Mouse (Mus musculus) heart, embryonic 13.5 days (tissue): ENCODE measurements around the gene Lzts2. TPM values are rescaled to one million over a fixed set of nuclear protein-coding genes. Genes with fewer than 3 reads are reported as not detected.

ENCODE experiments used
- ATAC-seq: fragments of 200-750 bp; cut with Nextera tagmentation; 2 replicates; pipeline ENCODE4 v1.8.0; 2017; ENCODE audit warnings: moderate TSS enrichment; ENCODE audit not compliant: insufficient number of reproducible peaks, low FRiP score, low TSS enrichment; ENCODE audit errors: extremely low read depth
- H3K27ac ChIP-seq: fragments of 300-500 bp; sonication (generic); replicated peaks from 2 replicates; pipeline ENCODE4 v1.5.1; 2015; ENCODE audit warnings: moderate library complexity, mild to moderate bottlenecking, inconsistent platforms
- H3K27me3 ChIP-seq: fragments of 300-500 bp; sonication (generic); replicated peaks from 2 replicates; pipeline ENCODE4 v1.6.1; 2015; ENCODE audit warnings: mild to moderate bottlenecking, inconsistent platforms
- H3K36me3 ChIP-seq: fragments of 300-500 bp; sonication (generic); 2 replicates; pipeline ENCODE4 v1.6.1; 2015; ENCODE audit warnings: mild to moderate bottlenecking, inconsistent platforms
- H3K4me1 ChIP-seq: fragments of 300-500 bp; sonication (generic); 2 replicates; pipeline ENCODE4 v1.6.1; 2015; ENCODE audit warnings: inconsistent platforms
- H3K4me2 ChIP-seq: fragments of 300-500 bp; sonication (generic); 2 replicates; pipeline ENCODE4 v1.6.1; 2015; ENCODE audit warnings: inconsistent platforms, mild to moderate bottlenecking, moderate library complexity
- H3K4me3 ChIP-seq: fragments of 300-500 bp; sonication (generic); 2 replicates; pipeline ENCODE4 v1.5.1; 2015; ENCODE audit warnings: moderate library complexity, mild to moderate bottlenecking, inconsistent platforms
- H3K9ac ChIP-seq: fragments of 300-500 bp; sonication (generic); 2 replicates; pipeline ENCODE4 v1.6.1; 2015; ENCODE audit warnings: inconsistent platforms, mild to moderate bottlenecking, moderate library complexity
- H3K9me3 ChIP-seq: fragments of 300-500 bp; sonication (generic); 2 replicates; pipeline ENCODE4 v1.6.1; 2016; ENCODE audit warnings: inconsistent platforms
- WGBS: fragments of 180-500 bp; shearing (Covaris S2); methylation state at CpG from one replicate; pipeline ENCODE4 v1.1.7; 2015; ENCODE audit warnings: mixed read lengths; 5-methylcytosine and 5-hydroxymethylcytosine counted together
- polyA plus RNA-seq: library from polyadenylated mRNA; unstranded; fragments of >200 nt; fragmentation: Nextera tagmentation; extraction: Ambion mirVana; gene quantifications from 2 replicates; pipeline ENCODE4 v1.2.1, GENCODE M21; 2015

The Lzts2 gene
- polyA plus RNA-seq, 1 experiment from 2014 or later, result 39.9 TPM

- Histone ChIP-seq H3K27ac (peak overlapping the region; percentile 95), H3K4me1 (peaks cover 59% of the 10 kb centered on the region), H3K4me2 (peak overlapping the region; percentile 97), H3K9ac (peak overlapping the region; percentile 92), H3K9me3 (no peaks in the 10 kb centered on the region), H3K27me3 (peaks cover 64% of the 10 kb centered on the region), H3K36me3 (no peaks in the 10 kb centered on the region), H3K4me3 (peak overlapping the region; percentile 70)
- ATAC-seq, result 0 out of 2 replicates have a peak, but pooled peaks have one; percentile 9
- under 1% methylated on average over 32 of the region's 32 CpGs for WGBS
Measured at GRCm38 (mm10) chr19:45075323-45076035, 61.3 kb downstream of the Lzts2 start.

GRCm38 (mm10) chr19:45076036-45076575 lies 61.9 kb downstream of the Lzts2 start:
- peak overlapping the region; percentile 92 for H3K9ac ChIP-seq
- 0 out of 2 replicates have a peak overlapping the region, but pooled peaks have one; percentile 95 for H3K27ac ChIP-seq
- peaks cover 65% of the 10 kb centered on the region for H3K4me1 ChIP-seq

More at GRCm38 (mm10) chr19:45076036-45076575, 61.9 kb downstream of the Lzts2 start:
- Histone ChIP-seq H3K9me3 (no peaks in the 10 kb centered on the region), H3K36me3 (no peaks in the 10 kb centered on the region), H3K27me3 (peaks cover 64% of the 10 kb centered on the region), H3K4me2 (peak overlapping the region; percentile 97), H3K4me3 (peak overlapping the region; percentile 70)
- no peak for ATAC-seq
- WGBS, result 11% methylated on average over 17 of the region's 17 CpGs

Other genes starting within 250 kb of the Lzts2 start
- 27.2 and 29.7 TPM in 2 replicates for gene Slf2, start 83.3 kb upstream of the Lzts2 start, polyA plus RNA-seq
- 0.60 and 0.96 TPM in 2 replicates for gene Sema4g, start 25.3 kb upstream of the Lzts2 start, polyA plus RNA-seq
- 16.3 and 16.7 TPM in 2 replicates for gene Twnk, start 8.8 kb upstream of the Lzts2 start, polyA plus RNA-seq
- gene Mrpl43, start 8.0 kb upstream of the Lzts2 start, polyA plus RNA-seq, result 55.9 and 62.2 TPM in 2 replicates
- 0.15 TPM in 1 of 2 replicates, not detected in the other for gene Pdzd7, start 31.3 kb downstream of the Lzts2 start, polyA plus RNA-seq
- 17.6 and 19.6 TPM in 2 replicates for gene Sfxn3, start 33.1 kb downstream of the Lzts2 start, polyA plus RNA-seq
- gene Kazald1, start 60.8 kb downstream of the Lzts2 start, polyA plus RNA-seq, result 5.8 and 6.5 TPM in 2 replicates
- gene Tlx1, start 136.3 kb downstream of the Lzts2 start, polyA plus RNA-seq, result 0.11 and 0.23 TPM in 2 replicates
- gene Lbx1, start 221.4 kb downstream of the Lzts2 start, polyA plus RNA-seq, result not detected in 2 replicates